Mouse (Mus musculus): Measurements from ENCODE around the gene Sucla2.

DNA sequence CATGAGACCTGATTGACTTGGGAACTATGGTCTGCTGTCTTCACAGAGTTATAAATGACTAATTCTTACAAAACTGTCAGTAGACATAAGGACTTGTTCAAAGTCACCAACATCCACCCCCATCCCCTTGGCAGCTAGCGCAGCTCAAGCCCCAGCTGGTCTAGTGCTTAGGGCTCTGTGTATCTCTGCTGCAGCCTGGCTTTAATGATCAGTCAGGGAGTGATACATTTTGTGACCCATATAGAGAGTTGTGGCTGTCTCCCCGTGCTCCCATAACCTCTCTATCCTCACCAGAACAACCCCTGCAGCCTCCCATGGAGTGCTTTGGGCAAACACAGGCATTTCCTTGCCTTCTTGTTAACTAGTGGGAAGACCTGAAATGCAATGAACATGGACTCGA lies 95.8 kb downstream of the Sucla2 start:
- no peak for TF ChIP-seq CTCF (IDR thresholded peaks at IDR 0.05; ENCODE audit: control insufficient read depth, insufficient read depth, insufficient replicate concordance, low read depth, low read length)
- TF ChIP-seq POLR2A (IDR thresholded peaks at IDR 0.05; ENCODE audit: control insufficient read depth, low read depth, low read length), result no peak
